Mouse (Mus musculus): ENCODE results near the gene Dolk. TPM values are rescaled to one million over a fixed set of nuclear protein-coding genes. Genes with fewer than 3 reads are reported as not detected.

Dolk gene
- polyA plus RNA-seq, 1 experiment from 2014 or later = 30.8 TPM

- H3K36me3 ChIP-seq = peaks cover 93% of the 10 kb centered on the region
These were observed 29.4 kb downstream of the Dolk start for GRCm38 (mm10) chr2:30256616-30257350.

DNA sequence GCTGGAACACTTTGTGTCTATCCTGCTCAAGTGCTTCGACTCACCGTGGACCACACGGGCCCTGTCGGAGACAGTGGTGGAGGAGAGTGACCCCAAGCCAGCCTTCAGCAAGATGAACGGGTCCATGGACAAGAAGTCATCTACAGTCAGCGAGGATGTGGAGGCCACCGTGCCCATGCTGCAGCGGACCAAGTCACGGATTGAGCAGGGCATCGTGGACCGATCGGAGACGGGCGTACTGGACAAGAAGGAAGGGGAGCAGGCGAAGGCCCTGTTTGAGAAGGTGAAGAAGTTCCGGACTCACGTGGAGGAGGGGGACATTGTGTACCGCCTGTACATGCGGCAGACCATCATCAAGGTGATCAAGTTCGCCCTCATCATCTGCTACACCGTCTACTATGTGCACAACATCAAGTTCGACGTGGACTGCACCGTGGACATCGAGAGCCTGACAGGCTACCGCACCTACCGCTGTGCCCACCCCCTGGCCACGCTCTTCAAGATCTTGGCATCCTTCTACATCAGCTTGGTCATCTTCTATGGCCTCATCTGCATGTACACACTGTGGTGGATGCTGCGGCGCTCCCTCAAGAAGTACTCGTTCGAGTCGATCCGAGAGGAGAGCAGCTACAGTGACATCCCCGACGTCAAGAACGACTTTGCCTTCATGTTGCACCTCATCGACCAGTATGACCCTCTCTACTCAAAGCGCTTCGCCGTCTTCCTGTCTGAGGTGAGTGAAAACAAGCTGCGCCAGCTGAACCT is 30.3 kb downstream of the Dolk start:
- Histone ChIP-seq H3K4me2 (replicated peaks) (no peak overlapping the region), H3K36me3 (peaks cover 91% of the 10 kb centered on the region), H3K4me1 (peaks cover 7% of the 10 kb centered on the region; the same call in 1 of the 2 replicates), H3K4me3 (no peak overlapping the region), H3K9me3 (no peaks in the 10 kb centered on the region), H3K27ac (no peak overlapping the region), H3K27me3 (no peaks in the 10 kb centered on the region), H3K9ac (no peak overlapping the region)
- no peak for ATAC-seq (ENCODE audit: low FRiP score, low read depth)
- WGBS = 95% methylated on average over 42 of the region's 42 CpGs

More at GRCm38 (mm10) chr2:30256616-30257350, 29.4 kb downstream of the Dolk start:
- Histone ChIP-seq H3K27me3 (no peaks in the 10 kb centered on the region), H3K4me1 (peaks cover 4% of the 10 kb centered on the region; the same call in 1 of the 2 replicates), H3K4me2 (replicated peaks) (no peak overlapping the region), H3K4me3 (no peak overlapping the region), H3K9me3 (no peaks in the 10 kb centered on the region), H3K9ac (no peak overlapping the region), H3K27ac (no peak overlapping the region)
- 96% methylated on average over 30 of the region's 30 CpGs for WGBS
- ATAC-seq (ENCODE audit: low FRiP score, low read depth) = no peak

DNA sequence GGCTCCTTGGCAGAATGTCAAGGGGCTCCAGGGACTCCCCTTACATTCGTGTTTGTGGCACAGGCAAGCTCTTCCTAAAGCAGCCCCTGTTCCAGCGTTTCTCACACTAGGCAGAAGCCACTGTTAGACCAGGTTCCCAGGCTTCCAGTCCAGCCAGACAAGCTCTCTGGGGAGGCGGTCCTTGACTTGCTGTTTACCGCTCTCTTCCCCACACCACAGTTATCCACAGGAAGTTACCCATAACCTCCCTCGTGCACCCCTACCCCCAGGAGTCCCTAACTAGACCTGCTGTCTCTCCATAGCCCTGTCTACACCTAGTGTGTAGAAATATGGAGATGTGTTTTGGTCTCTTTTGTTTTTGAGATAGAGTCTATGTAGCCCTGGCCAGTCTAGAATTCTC is 32.3 kb downstream of the Dolk start:
- H3K9me3 ChIP-seq = no peaks in the 10 kb centered on the region
- no peak overlapping the region for H3K9ac ChIP-seq
- no peak overlapping the region for H3K4me2 ChIP-seq (replicated peaks)
- no peak for ATAC-seq (ENCODE audit: low FRiP score, low read depth)
- H3K36me3 ChIP-seq = peaks cover 91% of the 10 kb centered on the region
- no peak overlapping the region for H3K27ac ChIP-seq
- H3K4me3 ChIP-seq = no peak overlapping the region
- H3K4me1 ChIP-seq = peaks cover 7% of the 10 kb centered on the region; the same call in 1 of the 2 replicates
- H3K27me3 ChIP-seq = no peaks in the 10 kb centered on the region
- 84% methylated on average over 5 of the region's 5 CpGs for WGBS

DNA sequence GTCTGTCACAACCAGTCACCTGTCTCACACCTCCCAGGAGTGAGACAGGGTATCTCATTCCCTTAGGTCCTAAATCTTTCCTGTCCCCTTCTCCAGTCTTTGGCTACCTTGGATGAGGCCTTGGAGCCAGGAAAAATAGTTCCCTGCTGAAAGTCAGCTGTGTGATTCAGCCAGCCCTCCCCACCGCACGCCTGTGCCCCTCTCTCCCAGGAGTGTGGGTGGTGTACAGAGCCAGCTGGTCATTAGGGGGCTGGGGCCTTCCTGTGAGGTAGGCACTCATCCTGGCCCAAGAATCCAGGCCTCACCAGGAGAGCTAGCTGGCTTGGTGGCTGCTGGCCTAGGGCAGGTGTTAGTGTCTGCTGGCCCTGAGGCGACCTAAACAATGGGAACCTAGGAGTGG is 33.6 kb downstream of the Dolk start:
- Histone ChIP-seq H3K9me3 (no peaks in the 10 kb centered on the region), H3K4me2 (replicated peaks) (no peak overlapping the region), H3K9ac (no peak overlapping the region), H3K36me3 (peaks cover 86% of the 10 kb centered on the region), H3K27me3 (no peaks in the 10 kb centered on the region), H3K4me1 (peaks cover 7% of the 10 kb centered on the region; the same call in 1 of the 2 replicates), H3K27ac (no peak overlapping the region), H3K4me3 (no peak overlapping the region)
- no peak for ATAC-seq (ENCODE audit: low FRiP score, low read depth)
- 73% methylated on average over 3 of the region's 3 CpGs for WGBS

DNA sequence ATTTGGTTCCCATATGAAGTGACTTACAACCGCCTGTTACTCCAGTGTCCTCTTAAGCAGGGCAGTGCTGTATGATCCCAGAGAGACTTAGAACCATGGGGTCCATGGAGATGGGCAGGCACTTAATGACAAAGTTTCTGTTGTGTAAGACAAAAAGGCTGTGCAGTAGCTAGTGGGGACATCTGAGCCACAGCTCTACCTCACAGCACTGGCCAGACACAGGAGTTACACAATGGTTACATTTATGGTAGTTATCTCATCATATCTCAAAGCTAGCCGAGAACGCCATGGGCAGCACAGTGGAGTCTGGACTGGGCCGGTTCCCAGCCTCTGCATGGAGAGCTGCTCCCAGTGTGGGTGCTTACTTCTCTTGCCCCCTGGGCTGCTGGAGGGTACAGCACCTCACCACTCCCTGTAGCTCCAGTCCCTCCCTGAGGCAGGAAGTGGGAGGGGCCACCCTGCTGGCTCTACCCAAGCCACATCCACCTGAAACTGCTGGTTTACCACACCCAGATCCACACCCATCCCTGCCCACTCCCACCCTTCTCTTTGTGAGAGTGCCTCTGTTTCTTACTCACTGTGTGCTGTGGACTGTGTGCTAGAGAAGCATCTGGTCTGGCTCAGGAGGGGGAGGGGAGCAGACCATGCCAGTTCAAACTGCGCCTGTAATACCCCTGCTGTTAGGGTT is 34.6 kb downstream of the Dolk start:
- no peak for ATAC-seq (ENCODE audit: low FRiP score, low read depth)
- H3K27me3 ChIP-seq = no peaks in the 10 kb centered on the region
- peaks cover 76% of the 10 kb centered on the region for H3K36me3 ChIP-seq
- peaks cover 7% of the 10 kb centered on the region; the same call in 1 of the 2 replicates for H3K4me1 ChIP-seq
- WGBS = 73% methylated on average over 5 of the region's 5 CpGs
- no peaks in the 10 kb centered on the region for H3K9me3 ChIP-seq
- H3K4me3 ChIP-seq = no peak overlapping the region
- H3K9ac ChIP-seq = no peak overlapping the region
- H3K27ac ChIP-seq = no peak overlapping the region
- no peak overlapping the region for H3K4me2 ChIP-seq (replicated peaks)

DNA sequence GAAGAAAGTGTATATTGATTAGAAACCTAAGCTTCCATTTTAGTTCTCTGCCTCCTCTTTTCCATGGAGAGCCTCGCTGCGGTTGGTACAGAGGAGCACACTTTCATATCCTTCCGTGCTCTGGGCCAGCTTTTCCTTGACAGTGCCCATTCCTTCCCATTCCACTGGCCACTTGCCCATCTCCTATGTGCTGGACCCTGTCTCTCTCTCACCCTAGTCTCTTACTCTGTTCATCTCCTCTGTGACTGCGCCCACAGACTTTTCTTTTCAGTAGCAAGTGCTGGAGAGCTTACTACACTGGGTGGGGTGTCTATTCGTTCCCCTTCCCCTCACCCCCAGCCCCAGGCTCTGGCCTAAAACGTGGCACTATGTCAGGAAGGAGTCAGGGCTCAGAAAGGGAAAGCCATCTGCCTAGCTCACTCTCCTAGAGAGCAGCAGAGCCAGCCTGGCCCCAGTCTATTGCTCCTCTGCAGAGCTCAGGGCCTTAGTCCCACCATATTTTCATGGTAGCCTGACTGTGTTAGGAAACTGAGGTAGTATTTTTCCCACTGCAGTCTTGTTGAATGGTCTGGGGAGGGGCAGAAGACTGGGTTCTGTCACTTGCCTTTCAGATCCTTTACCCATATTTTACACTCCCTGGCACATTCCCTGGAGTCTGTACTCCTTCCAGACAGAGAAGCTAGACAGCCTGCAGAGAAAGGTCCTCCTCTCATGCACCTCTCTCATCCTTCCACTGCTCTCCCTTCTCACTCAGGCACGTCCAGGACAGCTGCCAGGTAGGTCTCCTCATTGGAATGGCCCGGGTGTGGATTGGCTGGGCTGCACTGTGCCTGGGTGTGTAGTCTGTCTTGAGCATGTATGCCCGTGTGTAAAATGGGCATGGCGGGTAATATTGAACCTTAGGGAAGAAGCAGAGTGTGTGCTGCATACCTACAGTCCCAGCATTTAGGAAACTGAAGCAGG is 35.7 kb downstream of the Dolk start:
- H3K4me3 ChIP-seq = no peak overlapping the region
- H3K27me3 ChIP-seq = no peaks in the 10 kb centered on the region
- H3K4me1 ChIP-seq = peaks cover 11% of the 10 kb centered on the region
- H3K4me2 ChIP-seq (replicated peaks) = no peak overlapping the region
- no peak for ATAC-seq (ENCODE audit: low FRiP score, low read depth)
- H3K27ac ChIP-seq = no peak overlapping the region
- H3K9ac ChIP-seq = no peak overlapping the region
- no peaks in the 10 kb centered on the region for H3K9me3 ChIP-seq
- H3K36me3 ChIP-seq = peaks cover 75% of the 10 kb centered on the region
- WGBS = 91% methylated on average over 10 of the region's 10 CpGs

GRCm38 (mm10) chr2:30249182-30249581 is 37.0 kb downstream of the Dolk start:
- Histone ChIP-seq H3K4me3 (no peak overlapping the region), H3K36me3 (peaks cover 73% of the 10 kb centered on the region), H3K4me2 (replicated peaks) (no peak overlapping the region), H3K9ac (no peak overlapping the region), H3K27me3 (no peaks in the 10 kb centered on the region), H3K9me3 (no peaks in the 10 kb centered on the region), H3K4me1 (peaks cover 19% of the 10 kb centered on the region), H3K27ac (no peak overlapping the region)
- 97% methylated on average over 3 of the region's 3 CpGs for WGBS
- ATAC-seq (ENCODE audit: low FRiP score, low read depth) = no peak

DNA sequence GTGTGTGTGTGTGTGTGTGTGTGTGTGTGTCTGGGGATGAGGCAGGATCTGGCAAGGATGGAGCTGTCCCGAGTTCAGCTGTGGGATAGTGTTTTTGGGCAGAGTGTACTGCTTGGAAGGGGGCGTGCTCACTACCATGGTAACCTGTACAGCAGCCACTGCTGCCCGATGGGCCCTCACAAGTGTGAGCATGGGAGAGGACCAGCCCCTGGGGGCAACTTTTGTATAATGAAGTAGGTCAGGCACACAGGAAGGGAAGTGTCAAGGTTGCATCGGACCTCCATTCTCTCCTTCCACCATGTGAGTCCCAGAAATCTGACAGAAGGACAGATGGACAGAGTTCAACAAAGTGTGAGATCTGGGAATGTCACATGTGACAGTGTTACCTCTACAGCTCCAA is 38.5 kb downstream of the Dolk start:
- WGBS = 88% methylated on average over 4 of the region's 4 CpGs
- Histone ChIP-seq H3K4me1 (peaks cover 26% of the 10 kb centered on the region), H3K4me2 (replicated peaks) (no peak overlapping the region), H3K9me3 (no peaks in the 10 kb centered on the region), H3K27me3 (no peaks in the 10 kb centered on the region), H3K36me3 (peaks cover 73% of the 10 kb centered on the region), H3K9ac (no peak overlapping the region), H3K27ac (no peak overlapping the region), H3K4me3 (no peak overlapping the region)
- no peak for ATAC-seq (ENCODE audit: low FRiP score, low read depth)

DNA sequence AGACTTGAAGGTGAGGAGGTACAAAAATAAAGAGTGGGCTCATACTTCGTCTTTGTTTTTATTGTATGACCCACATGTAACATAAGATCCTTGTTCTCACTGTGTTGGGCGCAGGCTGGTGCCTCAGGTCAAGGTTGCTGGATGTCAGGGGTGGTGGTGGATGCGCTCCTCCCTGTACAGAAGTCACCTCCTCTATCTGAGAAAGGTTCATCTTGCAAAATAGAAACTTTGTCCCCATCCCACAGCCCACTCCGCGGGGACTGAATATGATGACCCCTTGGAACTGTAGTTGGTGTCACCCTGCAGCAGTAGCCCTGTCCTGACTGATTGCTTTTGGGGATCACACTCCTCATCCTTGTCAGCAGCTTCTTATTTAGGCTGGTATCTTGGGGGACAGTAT is 39.1 kb downstream of the Dolk start:
- Histone ChIP-seq H3K4me1 (peaks cover 31% of the 10 kb centered on the region), H3K9ac (peak overlapping the region; percentile 35; the same call in 1 of the 2 replicates), H3K4me2 (replicated peaks) (no peak overlapping the region), H3K36me3 (peaks cover 77% of the 10 kb centered on the region), H3K27ac (no peak overlapping the region), H3K27me3 (no peaks in the 10 kb centered on the region), H3K9me3 (no peaks in the 10 kb centered on the region), H3K4me3 (no peak overlapping the region)
- no peak for ATAC-seq (ENCODE audit: low FRiP score, low read depth)
- 90% methylated on average over 5 of the region's 5 CpGs for WGBS

- 58% methylated on average over 7 of the region's 7 CpGs for WGBS
- H3K27me3 ChIP-seq = no peaks in the 10 kb centered on the region
- no peak overlapping the region for H3K4me3 ChIP-seq
- H3K27ac ChIP-seq = peak overlapping the region; percentile 62; the same call in 1 of the 2 replicates
- H3K9ac ChIP-seq = peak overlapping the region; percentile 35; the same call in 1 of the 2 replicates
- H3K36me3 ChIP-seq = peaks cover 81% of the 10 kb centered on the region
- ATAC-seq (ENCODE audit: low FRiP score, low read depth) = 0 out of 2 replicates have a peak, but pooled peaks have one; percentile 44
- peak overlapping the region; percentile 14; the same call in 1 of the 2 replicates for H3K4me2 ChIP-seq (replicated peaks)
- H3K4me1 ChIP-seq = peaks cover 29% of the 10 kb centered on the region
- no peaks in the 10 kb centered on the region for H3K9me3 ChIP-seq
These were observed 41.4 kb downstream of the Dolk start for GRCm38 (mm10) chr2:30244595-30245178.

GRCm38 (mm10) chr2:30243391-30243790 is 42.7 kb downstream of the Dolk start:
- WGBS = 88% methylated on average over 4 of the region's 4 CpGs
- no peak overlapping the region for H3K4me3 ChIP-seq
- ATAC-seq (ENCODE audit: low FRiP score, low read depth) = no peak
- peaks cover 70% of the 10 kb centered on the region for H3K36me3 ChIP-seq
- H3K9ac ChIP-seq = no peak overlapping the region
- H3K4me1 ChIP-seq = peaks cover 42% of the 10 kb centered on the region
- no peak overlapping the region for H3K27ac ChIP-seq
- H3K4me2 ChIP-seq (replicated peaks) = no peak overlapping the region
- no peaks in the 10 kb centered on the region for H3K9me3 ChIP-seq
- H3K27me3 ChIP-seq = no peaks in the 10 kb centered on the region

All from limb, embryonic 13.5 days (tissue).